Mouse (Mus musculus) liver, embryonic 15.5 days (tissue): Measurements from ENCODE around the gene Grk6. TPM values are rescaled to one million over a fixed set of nuclear protein-coding genes. Genes with fewer than 3 reads are reported as not detected.

Experiments used
- ATAC-seq: fragments of 200-750 bp; cut with Nextera tagmentation; 2 replicates; pipeline ENCODE4 v1.8.0; 2017; ENCODE audit warnings: moderate number of reproducible peaks, mild to moderate bottlenecking, moderate library complexity; ENCODE audit not compliant: insufficient read depth
- H3K27ac ChIP-seq: fragments of 300-500 bp; sonication (generic); replicated peaks from 2 replicates; pipeline ENCODE4 v1.5.1; 2015; ENCODE audit warnings: mild to moderate bottlenecking, inconsistent platforms
- H3K27me3 ChIP-seq: fragments of 300-500 bp; sonication (generic); 2 replicates; pipeline ENCODE4 v1.6.1; 2015; ENCODE audit warnings: mild to moderate bottlenecking, inconsistent platforms
- H3K36me3 ChIP-seq: fragments of 300-500 bp; sonication (generic); replicated peaks from 2 replicates; pipeline ENCODE4 v1.6.1; 2015; ENCODE audit warnings: moderate library complexity, mild to moderate bottlenecking, inconsistent platforms
- H3K4me1 ChIP-seq: fragments of 300-500 bp; sonication (generic); replicated peaks from 2 replicates; pipeline ENCODE4 v1.6.1; 2015; ENCODE audit warnings: inconsistent platforms
- H3K4me2 ChIP-seq: fragments of 300-500 bp; sonication (generic); 2 replicates; pipeline ENCODE4 v1.6.1; 2015; ENCODE audit warnings: moderate library complexity, mild to moderate bottlenecking, inconsistent platforms
- H3K4me3 ChIP-seq: fragments of 300-500 bp; sonication (generic); replicated peaks from 2 replicates; pipeline ENCODE4 v1.5.1; 2015; ENCODE audit warnings: mild to moderate bottlenecking, inconsistent platforms
- H3K9ac ChIP-seq: fragments of 300-500 bp; sonication (generic); 2 replicates; pipeline ENCODE4 v1.6.1; 2015; ENCODE audit warnings: moderate library complexity, mild to moderate bottlenecking, inconsistent platforms
- H3K9me3 ChIP-seq: fragments of 300-500 bp; sonication (generic); replicated peaks from 2 replicates; pipeline ENCODE4 v1.6.1; 2016; ENCODE audit warnings: inconsistent platforms
- WGBS: fragments of 180-500 bp; shearing (Covaris S2); methylation state at CpG from one replicate; pipeline ENCODE4 v1.1.7; 2015; ENCODE audit warnings: mixed read lengths; ENCODE audit not compliant: insufficient replicate concordance; 5-methylcytosine and 5-hydroxymethylcytosine counted together
- polyA plus RNA-seq: library from polyadenylated mRNA; unstranded; fragments of >200 nt; fragmentation: Nextera tagmentation; extraction: Ambion mirVana; gene quantifications from 2 replicates; pipeline ENCODE4 v1.2.1, GENCODE M21; 2015

Gene Grk6
- 24.3 and 27.6 TPM in 2 replicates for polyA plus RNA-seq

GRCm38 (mm10) chr13:55444937-55445315, at the start of gene Grk6:
Gene Grk6, plus strand, starts transcription at chr13:55445072.
- H3K36me3 ChIP-seq, result peaks cover 16% of the 10 kb centered on the region
- H3K9me3 ChIP-seq, result no peaks in the 10 kb centered on the region
- H3K27me3 ChIP-seq, result no peaks in the 10 kb centered on the region
- H3K4me1 ChIP-seq, result peaks cover 55% of the 10 kb centered on the region
- peak within 1 kb of the TSS; percentile 97 for H3K27ac ChIP-seq
- H3K4me3 ChIP-seq, result peak within 1 kb of the TSS; percentile 87
- peak within 1 kb of the TSS; percentile 92 for H3K4me2 ChIP-seq
- 1% methylated on average over 35 of the region's 35 CpGs for WGBS
- H3K9ac ChIP-seq, result peak within 1 kb of the TSS; percentile 96
- ATAC-seq, result peak; percentile 89

GRCm38 (mm10) chr13:55398088-55398487, 46.8 kb upstream of the Grk6 start, which contains the start of gene Slc34a1:
Gene Slc34a1, plus strand, starts transcription at chr13:55398187.
- no peak within 1 kb of the TSS for H3K4me2 ChIP-seq
- H3K9me3 ChIP-seq, result no peaks in the 10 kb centered on the region
- H3K4me3 ChIP-seq, result no peak within 1 kb of the TSS
- H3K36me3 ChIP-seq, result no peaks in the 10 kb centered on the region
- ATAC-seq, result no peak
- H3K4me1 ChIP-seq, result no peaks in the 10 kb centered on the region
- no peak within 1 kb of the TSS for H3K9ac ChIP-seq
- peaks cover 57% of the 10 kb centered on the region for H3K27me3 ChIP-seq
- no peak within 1 kb of the TSS for H3K27ac ChIP-seq
- 46% methylated on average over 1 of the region's 1 CpGs for WGBS

- no peaks in the 10 kb centered on the region for H3K36me3 ChIP-seq
- H3K4me2 ChIP-seq, result no peak overlapping the region
- 25% methylated on average over 5 of the region's 5 CpGs for WGBS
- H3K27me3 ChIP-seq, result peaks cover 69% of the 10 kb centered on the region
- no peaks in the 10 kb centered on the region for H3K9me3 ChIP-seq
- ATAC-seq, result no peak
- H3K4me3 ChIP-seq, result no peak overlapping the region
- no peaks in the 10 kb centered on the region for H3K4me1 ChIP-seq
- H3K27ac ChIP-seq, result no peak overlapping the region
- H3K9ac ChIP-seq, result no peak overlapping the region
Measured at GRCm38 (mm10) chr13:55399300-55400038, 45.4 kb upstream of the Grk6 start.

GRCm38 (mm10) chr13:55400039-55400346, 44.9 kb upstream of the Grk6 start:
- no peak overlapping the region for H3K4me2 ChIP-seq
- H3K4me1 ChIP-seq, result no peaks in the 10 kb centered on the region
- H3K9me3 ChIP-seq, result no peaks in the 10 kb centered on the region
- H3K4me3 ChIP-seq, result no peak overlapping the region
- WGBS, result 64% methylated on average over 1 of the region's 1 CpGs
- H3K27ac ChIP-seq, result no peak overlapping the region
- no peak for ATAC-seq
- peaks cover 70% of the 10 kb centered on the region for H3K27me3 ChIP-seq
- H3K36me3 ChIP-seq, result no peaks in the 10 kb centered on the region
- H3K9ac ChIP-seq, result no peak overlapping the region

- 63% methylated on average over 7 of the region's 7 CpGs for WGBS
- Histone ChIP-seq H3K4me3 (no peak overlapping the region), H3K9ac (no peak overlapping the region), H3K36me3 (no peaks in the 10 kb centered on the region), H3K27me3 (peaks cover 91% of the 10 kb centered on the region), H3K4me2 (no peak overlapping the region), H3K4me1 (0 out of 2 replicates have a peak, but pooled peaks cover 3% of the 10 kb centered on the region), H3K27ac (no peak overlapping the region), H3K9me3 (no peaks in the 10 kb centered on the region)
- no peak for ATAC-seq
Measured at GRCm38 (mm10) chr13:55403266-55403665, 41.6 kb upstream of the Grk6 start.

GRCm38 (mm10) chr13:55403935-55404852, 40.7 kb upstream of the Grk6 start:
- Histone ChIP-seq H3K4me2 (no peak overlapping the region), H3K4me3 (no peak overlapping the region), H3K4me1 (0 out of 2 replicates have a peak, but pooled peaks cover 3% of the 10 kb centered on the region), H3K9me3 (no peaks in the 10 kb centered on the region), H3K27ac (no peak overlapping the region), H3K9ac (no peak overlapping the region), H3K36me3 (no peaks in the 10 kb centered on the region), H3K27me3 (peaks cover 93% of the 10 kb centered on the region)
- no peak for ATAC-seq
- WGBS, result 55% methylated on average over 15 of the region's 15 CpGs

GRCm38 (mm10) chr13:55404853-55405782, 39.8 kb upstream of the Grk6 start:
- H3K27ac ChIP-seq, result no peak overlapping the region
- peak; percentile 70 for ATAC-seq
- H3K36me3 ChIP-seq, result no peaks in the 10 kb centered on the region
- no peak overlapping the region for H3K9ac ChIP-seq
- peak overlapping the region; percentile 25; the same call in 1 of the 2 replicates for H3K4me2 ChIP-seq
- no peaks in the 10 kb centered on the region for H3K9me3 ChIP-seq
- no peak overlapping the region for H3K4me3 ChIP-seq
- H3K27me3 ChIP-seq, result peaks cover 95% of the 10 kb centered on the region
- 6% methylated on average over 11 of the region's 11 CpGs for WGBS
- 0 out of 2 replicates have a peak, but pooled peaks cover 3% of the 10 kb centered on the region for H3K4me1 ChIP-seq

- Histone ChIP-seq H3K4me1 (0 out of 2 replicates have a peak, but pooled peaks cover 3% of the 10 kb centered on the region), H3K9ac (no peak overlapping the region), H3K9me3 (no peaks in the 10 kb centered on the region), H3K4me3 (no peak overlapping the region), H3K27me3 (peaks cover 95% of the 10 kb centered on the region), H3K36me3 (no peaks in the 10 kb centered on the region), H3K27ac (no peak overlapping the region), H3K4me2 (no peak overlapping the region)
- ATAC-seq, result no peak
- WGBS, result 20% methylated on average over 13 of the region's 13 CpGs
Measured at GRCm38 (mm10) chr13:55405783-55406390, 39.0 kb upstream of the Grk6 start.

GRCm38 (mm10) chr13:55407341-55407740, 37.5 kb upstream of the Grk6 start:
- H3K27ac ChIP-seq, result no peak overlapping the region
- no peaks in the 10 kb centered on the region for H3K9me3 ChIP-seq
- WGBS, result 52% methylated on average over 4 of the region's 4 CpGs
- H3K36me3 ChIP-seq, result no peaks in the 10 kb centered on the region
- no peak overlapping the region for H3K4me2 ChIP-seq
- ATAC-seq, result no peak
- H3K4me3 ChIP-seq, result no peak overlapping the region
- H3K9ac ChIP-seq, result no peak overlapping the region
- peaks cover 92% of the 10 kb centered on the region for H3K27me3 ChIP-seq
- H3K4me1 ChIP-seq, result 0 out of 2 replicates have a peak, but pooled peaks cover 3% of the 10 kb centered on the region

- no peak overlapping the region for H3K9ac ChIP-seq
- H3K4me1 ChIP-seq, result peaks cover 12% of the 10 kb centered on the region; the same call in 1 of the 2 replicates
- WGBS, result 70% methylated on average over 19 of the region's 19 CpGs
- no peak overlapping the region for H3K4me2 ChIP-seq
- H3K36me3 ChIP-seq, result no peaks in the 10 kb centered on the region
- H3K4me3 ChIP-seq, result no peak overlapping the region
- peaks cover 91% of the 10 kb centered on the region for H3K27me3 ChIP-seq
- no peak overlapping the region for H3K27ac ChIP-seq
- ATAC-seq, result no peak
- no peaks in the 10 kb centered on the region for H3K9me3 ChIP-seq
Measured at GRCm38 (mm10) chr13:55408546-55409120, 36.2 kb upstream of the Grk6 start.
